ENCODE assay signal across 9 mouse cellular contexts in the genomic region with DNA sequence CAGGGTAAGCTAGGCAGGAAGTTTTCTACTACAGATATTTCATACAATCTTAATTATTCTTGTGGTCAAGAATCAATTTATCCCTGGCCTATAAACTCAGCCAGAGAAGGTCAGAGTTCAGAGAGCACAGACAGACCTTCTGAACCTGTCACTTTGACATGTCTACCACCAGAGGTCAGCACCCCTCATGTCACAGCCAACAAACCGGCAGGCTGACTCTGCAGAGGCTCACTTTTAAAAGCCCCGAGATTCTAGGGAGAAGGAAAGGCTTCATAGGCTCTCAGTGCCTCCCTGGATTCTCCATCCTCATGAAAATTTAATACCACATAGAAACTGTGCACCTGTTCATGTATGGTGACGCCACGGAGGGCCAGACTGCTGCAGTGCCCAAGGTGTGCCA.
DNase-seq lines count a peak whose midpoint lies in the region; ATAC-seq and TF ChIP-seq lines count a peak whose summit lies in the region.
"Had no signal": no experiment of that assay in that cellular context is flagged by ENCODE, and none has a peak within 500 bp of the region (broad histone marks: within the 10 kb centered on the region; RNA-seq: fewer than 3 reads in every experiment).

No protein-coding gene starts in this region.

- H3K27me3 ChIP-seq in heart, adult 2 months (ENCODE audit: control insufficient read depth, insufficient read depth, low read length): no peaks in the 10 kb centered on the region
- H3K27me3 ChIP-seq in hindbrain, postnatal 0 days (ENCODE audit: insufficient read depth, low read length): no peaks in the 10 kb centered on the region

- 34% methylated on average over 4 of the region's 4 CpGs for WGBS in heart, adult 2 months
- WGBS in hindbrain, postnatal 0 days: 21% methylated on average over 4 of the region's 4 CpGs

- ATAC-seq in hindbrain, postnatal 0 days: peak; percentile 63; the same call in 1 of the 2 replicates

- H3K27ac ChIP-seq in heart, adult 2 months: no peak overlapping the region
- no peak overlapping the region for H3K27ac ChIP-seq in hindbrain, postnatal 0 days
- H3K27ac ChIP-seq: liver, embryonic 15.5 days had no signal

- peak; percentile 85 for TF ChIP-seq CTCF in heart, adult 2 months (IDR thresholded peaks at IDR 0.05)
- TF ChIP-seq CTCF in hindbrain, postnatal 0 days (IDR thresholded peaks at IDR 0.05; ENCODE audit: low read depth): peak; percentile 72

- no peak overlapping the region for H3K4me3 ChIP-seq in heart, adult 2 months
- no peak overlapping the region for H3K4me3 ChIP-seq in hindbrain, postnatal 0 days (ENCODE audit: low read length)
- H3K4me3 ChIP-seq: liver, embryonic 15.5 days had no signal

- no peaks in the 10 kb centered on the region for H3K9me3 ChIP-seq in hindbrain, postnatal 0 days (ENCODE audit: low read length)
- H3K9me3 ChIP-seq: liver, embryonic 15.5 days had no signal

- H3K4me1 ChIP-seq in heart, adult 2 months (ENCODE audit: control insufficient read depth, insufficient read depth, low read length): peaks cover 3% of the 10 kb centered on the region
- H3K4me1 ChIP-seq in hindbrain, postnatal 0 days (ENCODE audit: insufficient read depth, low read length): peaks cover 7% of the 10 kb centered on the region; the same call in 1 of the 2 replicates

- H3K79me2 ChIP-seq in heart, adult 2 months (replicated peaks; ENCODE audit: control insufficient read depth, insufficient read depth, low read length): no peaks in the 10 kb centered on the region

- no peak for TF ChIP-seq EP300 in heart, adult 2 months (IDR thresholded peaks at IDR 0.05; ENCODE audit: insufficient read depth, low read depth, low read length)

- H3K36me3 ChIP-seq in heart, adult 2 months (ENCODE audit: control insufficient read depth, insufficient read depth, low read length): no peaks in the 10 kb centered on the region
- no peaks in the 10 kb centered on the region for H3K36me3 ChIP-seq in hindbrain, postnatal 0 days (ENCODE audit: insufficient read depth, low read length)
- H3K36me3 ChIP-seq: liver, embryonic 15.5 days had no signal

- peak; percentile 18 to 33 for DNase-seq in heart, adult 2 months
- no peak for DNase-seq in heart, adult 8-10 months (ENCODE audit: low spot score)
- DNase-seq in CD8-positive naive resting alpha-beta T cell, adult 2 months (ENCODE audit: low read depth in 2 of 2, low spot score in 2 of 2): peak; percentile 9 to 14
- peak; percentile 63 for DNase-seq in cerebellum, adult 9-10 months
- DNase-seq in hindbrain, postnatal 0 days (ENCODE audit: low spot score): peak; percentile 69
- peak; percentile 46 for DNase-seq in lung, postnatal 14 days
- no peak for DNase-seq in urinary bladder, adult 18-20 months (ENCODE audit: low spot score in 2 of 2)
- DNase-seq in urinary bladder, postnatal 4 days (ENCODE audit: low spot score in 2 of 2): no peak

- no peak overlapping the region for H3K9ac ChIP-seq in heart, adult 2 months (ENCODE audit: low read depth, low read length)
- no peak overlapping the region for H3K9ac ChIP-seq in hindbrain, postnatal 0 days (replicated peaks; ENCODE audit: low read length)
- H3K9ac ChIP-seq: liver, embryonic 15.5 days had no signal

- no peak for TF ChIP-seq POLR2A in heart, adult 2 months (IDR thresholded peaks at IDR 0.05; ENCODE audit: insufficient read depth, low read depth, low read length)

- intact Hi-C loops in heart, adult 2 months (cut with DNase I): loop anchor here (1.0 kb wide), 1 partner anchor 108 kb away; no protein-coding TSS in a partner anchor

- no peak overlapping the region for H3K4me2 ChIP-seq in hindbrain, postnatal 0 days (ENCODE audit: low read depth, low read length)
- H3K4me2 ChIP-seq: liver, embryonic 15.5 days had no signal

Comparison
In these comparisons a context has a peak if more than half of its experiments do, and no peak if none do; other contexts are left out.
1. DNase-seq: peak in heart, adult 2 months (2 of 2), CD8-positive naive resting alpha-beta T cell, adult 2 months (2 of 2), cerebellum, adult 9-10 months (single experiment), hindbrain, postnatal 0 days (single experiment) and lung, postnatal 14 days (single experiment); none in heart, adult 8-10 months (single experiment), urinary bladder, adult 18-20 months (0 of 2) and urinary bladder, postnatal 4 days (0 of 2).